Mouse (Mus musculus) hindbrain, postnatal 0 days (tissue): ENCODE results near the gene Aqp7. TPM values are rescaled to one million over a fixed set of nuclear protein-coding genes. Genes with fewer than 3 reads are reported as not detected.
"Not testable (repeated sequence)": the region's sequence is repeated elsewhere in the genome, so short reads cannot be mapped to it uniquely, and the experiment has no call there.

ENCODE experiments used
- ATAC-seq: fragments of 200-750 bp; cut with Nextera tagmentation; 2 replicates; pipeline ENCODE4 v1.8.0; 2017; ENCODE audit warnings: mild to moderate bottlenecking, moderate TSS enrichment, moderate library complexity
- DNase-seq: peaks from one replicate; pipeline ENCODE4 v3.0.0-alpha.2; 2015; ENCODE audit warnings: low spot score
- H3K27ac ChIP-seq: fragments of 300-500 bp; sonication (generic); 2 replicates; pipeline ENCODE4 v1.5.1; 2014; ENCODE audit warnings: mild to moderate bottlenecking
- H3K27me3 ChIP-seq: fragments of 300-500 bp; sonication (generic); 2 replicates; pipeline ENCODE4 v1.6.1; 2014; ENCODE audit warnings: low read length, mixed read lengths; ENCODE audit not compliant: insufficient read depth
- H3K36me3 ChIP-seq: fragments of 300-500 bp; sonication (generic); 2 replicates; pipeline ENCODE4 v1.6.1; 2014; ENCODE audit warnings: low read length, mixed read lengths; ENCODE audit not compliant: insufficient read depth
- H3K4me1 ChIP-seq: fragments of 300-500 bp; sonication (generic); 2 replicates; pipeline ENCODE4 v1.6.1; 2014; ENCODE audit warnings: antibody characterized with exemption, low read length, mixed read lengths; ENCODE audit not compliant: insufficient read depth
- H3K4me2 ChIP-seq: fragments of 300-500 bp; sonication (generic); 2 replicates; pipeline ENCODE4 v1.6.1; 2014; ENCODE audit warnings: low read depth, mild to moderate bottlenecking, low read length, moderate library complexity, mixed read lengths
- H3K4me3 ChIP-seq: fragments of 300-500 bp; sonication (generic); 2 replicates; pipeline ENCODE4 v1.5.1; 2014; ENCODE audit warnings: low read length
- H3K9ac ChIP-seq: fragments of 300-500 bp; sonication (generic); replicated peaks from 2 replicates; pipeline ENCODE4 v1.6.1; 2014; ENCODE audit warnings: mild to moderate bottlenecking, low read length, moderate library complexity, mixed read lengths
- H3K9me3 ChIP-seq: fragments of 300-500 bp; sonication (generic); 2 replicates; pipeline ENCODE4 v1.6.1; 2016; ENCODE audit warnings: low read length, mixed read lengths
- CTCF ChIP-seq: IDR thresholded peaks from 2 replicates; pipeline ENCODE4 v1.5.1; 2016; ENCODE audit warnings: antibody characterized with exemption, control low read depth, low read depth
- WGBS: fragments of 180-500 bp; shearing (Covaris S2); extraction: QIAGEN DNeasy Blood & Tissue Kit; methylation state at CpG from one replicate; pipeline ENCODE4 v1.1.7; 2014; 5-methylcytosine and 5-hydroxymethylcytosine counted together
- polyA plus RNA-seq: library from polyadenylated mRNA; unstranded; fragments of >200 nt; fragmentation: Nextera tagmentation; extraction: Ambion mirVana; gene quantifications from 2 replicates; pipeline ENCODE4 v1.2.1, GENCODE M21; 2015
- total RNA-seq: library from RNA; depleted of rRNA; stranded (reverse); fragments of >200 nt; gene quantifications from 2 replicates; pipeline ENCODE4 v1.2.3, GENCODE M21; 2014

Gene Aqp7
- total and polyA plus RNA-seq, 2 experiments from 2014 or later: 0.06 TPM; not detected in 1

DNA sequence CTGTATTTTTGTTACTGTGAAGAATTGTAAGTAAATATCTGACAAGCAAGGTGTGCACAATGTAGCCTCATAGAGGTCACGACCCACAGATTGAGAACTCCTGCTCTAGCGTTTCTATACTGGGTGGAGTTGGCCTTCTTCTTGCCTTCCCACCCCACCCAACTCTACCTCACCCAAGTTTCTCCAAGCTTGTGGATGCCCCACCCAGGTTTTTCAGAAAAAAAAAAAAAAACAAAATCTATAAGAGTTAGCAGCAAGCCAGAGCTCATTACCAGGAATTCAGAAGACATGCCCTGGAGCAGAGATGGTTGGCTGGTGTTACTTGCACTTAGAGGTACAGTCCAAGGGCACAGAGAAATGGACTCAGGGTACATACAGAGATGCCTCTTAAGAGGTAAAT lies 41.8 kb upstream of the Aqp7 start:
- Histone ChIP-seq H3K4me3 (no peak overlapping the region), H3K9me3 (no peaks in the 10 kb centered on the region), H3K27ac (no peak overlapping the region), H3K36me3 (no peaks in the 10 kb centered on the region), H3K4me1 (no peaks in the 10 kb centered on the region), H3K4me2 (no peak overlapping the region), H3K9ac (no peak overlapping the region), H3K27me3 (no peaks in the 10 kb centered on the region)
- WGBS: 83% methylated on average over 2 of the region's 2 CpGs
- TF ChIP-seq CTCF: no peak
- ATAC-seq (no peak), DNase-seq (no peak)

DNA sequence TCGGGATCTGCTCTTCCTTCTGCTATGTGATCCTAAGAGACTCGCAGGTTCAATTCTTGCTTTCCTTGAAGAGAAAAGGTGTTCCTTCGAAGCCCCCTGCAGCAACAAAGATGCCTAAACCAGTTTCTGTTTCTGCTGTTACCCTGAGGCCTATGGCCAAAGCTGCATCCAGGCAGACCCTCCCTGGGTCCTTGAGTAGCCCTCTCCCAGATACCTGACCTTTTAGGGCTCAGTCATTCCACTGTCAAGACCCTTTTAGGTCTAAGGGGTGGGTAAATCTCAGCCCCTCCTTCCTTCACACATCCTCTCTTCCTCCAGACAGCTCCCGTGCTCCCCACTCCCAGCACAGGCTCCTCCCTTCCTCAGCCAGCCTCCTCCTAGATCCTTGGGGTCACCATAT lies 41.2 kb upstream of the Aqp7 start:
- Histone ChIP-seq H3K4me1 (no peaks in the 10 kb centered on the region), H3K27ac (no peak overlapping the region), H3K9me3 (no peaks in the 10 kb centered on the region), H3K9ac (no peak overlapping the region), H3K4me2 (no peak overlapping the region), H3K4me3 (no peak overlapping the region), H3K36me3 (no peaks in the 10 kb centered on the region), H3K27me3 (no peaks in the 10 kb centered on the region)
- no peak for ATAC-seq
- no peak for DNase-seq
- TF ChIP-seq CTCF: no peak
- WGBS: 91% methylated on average over 4 of the region's 4 CpGs

DNA sequence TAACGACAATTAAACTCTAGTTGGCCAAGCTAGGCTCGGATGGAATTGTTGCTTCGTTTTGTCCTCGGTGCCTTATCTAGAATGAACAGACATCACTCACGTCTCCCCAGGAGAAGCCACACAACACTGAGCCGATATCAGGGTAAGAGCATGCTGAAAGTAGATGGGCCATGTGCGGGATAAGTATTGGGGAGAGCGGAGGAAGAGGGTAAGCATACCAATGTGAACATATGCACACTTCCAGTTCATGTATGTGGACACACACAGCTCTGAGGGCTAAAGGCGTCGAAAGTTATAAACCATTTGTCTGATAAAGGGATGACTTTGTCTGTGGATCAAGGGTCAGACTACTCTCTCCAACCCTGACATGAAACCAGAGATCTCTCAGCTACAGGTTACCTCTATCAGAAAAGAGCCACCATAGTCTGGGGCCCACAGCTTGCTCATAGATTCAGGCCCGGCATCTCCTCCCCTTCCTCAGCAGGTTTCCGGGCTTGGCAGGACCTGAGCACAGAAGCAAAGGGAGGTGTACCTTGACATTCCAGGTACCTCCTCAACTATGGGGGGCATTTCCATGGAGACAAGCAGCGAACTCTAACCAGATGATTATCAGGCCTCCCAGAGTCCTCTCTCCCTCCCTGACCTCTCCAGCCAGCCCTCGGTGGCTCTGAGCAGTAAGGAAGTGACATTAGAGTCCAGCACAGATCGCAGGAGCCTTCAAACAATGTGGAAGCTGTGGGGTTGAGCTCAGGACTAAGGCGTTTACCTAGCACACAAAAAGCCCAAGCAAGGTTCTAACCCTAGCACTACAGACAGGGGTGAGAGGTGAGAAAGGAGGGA lies 39.7 kb upstream of the Aqp7 start:
- 90% methylated on average over 16 of the region's 16 CpGs for WGBS
- H3K4me2 ChIP-seq: no peak overlapping the region
- no peaks in the 10 kb centered on the region for H3K36me3 ChIP-seq
- H3K27ac ChIP-seq: no peak overlapping the region
- no peak overlapping the region for H3K4me3 ChIP-seq
- TF ChIP-seq CTCF: no peak
- H3K27me3 ChIP-seq: no peaks in the 10 kb centered on the region
- ATAC-seq (no peak), DNase-seq (no peak)
- H3K9me3 ChIP-seq: no peaks in the 10 kb centered on the region
- H3K4me1 ChIP-seq: no peaks in the 10 kb centered on the region
- H3K9ac ChIP-seq: no peak overlapping the region

- no peaks in the 10 kb centered on the region for H3K27me3 ChIP-seq
- no peak overlapping the region for H3K4me2 ChIP-seq
- H3K4me3 ChIP-seq: no peak overlapping the region
- no peak overlapping the region for H3K27ac ChIP-seq
- H3K9ac ChIP-seq: no peak overlapping the region
- 81% methylated on average over 9 of the region's 9 CpGs for WGBS
- no peaks in the 10 kb centered on the region for H3K9me3 ChIP-seq
- H3K4me1 ChIP-seq: no peaks in the 10 kb centered on the region
- H3K36me3 ChIP-seq: no peaks in the 10 kb centered on the region
- ATAC-seq (no peak), DNase-seq (no peak)
- no peak for TF ChIP-seq CTCF
Observed at GRCm38 (mm10) chr4:41086947-41087346, 39.0 kb upstream of the Aqp7 start.

DNA sequence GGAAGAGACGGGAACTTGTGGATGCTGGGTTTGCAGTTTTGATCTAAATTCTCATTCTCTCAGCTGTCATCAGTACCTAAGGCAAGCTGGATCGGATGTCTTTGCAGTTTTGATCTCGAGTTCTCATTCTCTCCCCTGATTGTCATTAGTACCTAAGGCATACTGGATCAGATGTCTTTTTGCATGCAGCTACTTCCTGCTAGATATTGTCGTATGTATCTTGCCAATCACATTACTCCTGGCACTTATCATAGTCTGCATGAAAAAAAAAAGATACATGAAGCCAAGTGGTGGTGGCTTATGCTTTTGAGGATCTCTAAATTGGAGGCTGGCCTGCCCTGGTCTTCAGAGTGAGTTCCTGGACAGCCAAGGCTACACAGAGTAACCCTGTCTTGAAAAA lies 36.9 kb upstream of the Aqp7 start:
- Histone ChIP-seq H3K9ac (no peak overlapping the region), H3K4me3 (no peak overlapping the region), H3K4me2 (no peak overlapping the region), H3K27me3 (no peaks in the 10 kb centered on the region), H3K4me1 (no peaks in the 10 kb centered on the region), H3K27ac (no peak overlapping the region), H3K36me3 (no peaks in the 10 kb centered on the region), H3K9me3 (no peaks in the 10 kb centered on the region)
- no peak for ATAC-seq
- WGBS: 76% methylated on average over 4 of the region's 4 CpGs
- DNase-seq: no peak
- TF ChIP-seq CTCF: no peak

DNA sequence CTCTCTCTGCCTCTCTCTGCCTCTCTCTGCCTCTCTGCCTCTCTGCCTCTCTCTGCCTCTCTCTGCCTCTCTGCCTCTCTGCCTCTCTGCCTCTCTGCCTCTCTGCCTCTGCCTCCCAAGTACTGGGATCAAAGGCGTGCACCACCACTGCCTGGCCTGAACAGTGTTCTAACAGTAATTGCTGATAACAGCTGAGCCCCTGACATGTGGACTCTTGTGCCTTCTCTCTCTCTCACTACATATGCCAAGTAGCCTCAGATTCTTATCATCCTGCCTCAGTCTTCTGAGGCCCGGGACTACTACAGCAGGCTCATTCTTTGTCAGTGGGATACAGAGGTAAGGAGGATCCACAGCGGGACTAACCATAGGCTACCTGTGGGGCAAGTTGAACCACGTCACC lies 34.9 kb upstream of the Aqp7 start:
- not testable (repeated sequence) for H3K27me3 ChIP-seq, H3K4me3 ChIP-seq, DNase-seq, H3K9ac ChIP-seq, H3K36me3 ChIP-seq, H3K4me2 ChIP-seq, H3K9me3 ChIP-seq, H3K27ac ChIP-seq, ATAC-seq, H3K4me1 ChIP-seq
- WGBS: 68% methylated on average over 4 of the region's 4 CpGs

GRCm38 (mm10) chr4:41081733-41082132 lies 33.8 kb upstream of the Aqp7 start:
- TF ChIP-seq CTCF: no peak
- H3K4me1 ChIP-seq: no peaks in the 10 kb centered on the region
- H3K27ac ChIP-seq: no peak overlapping the region
- ATAC-seq (no peak), DNase-seq (no peak)
- H3K4me2 ChIP-seq: no peak overlapping the region
- H3K4me3 ChIP-seq: no peak overlapping the region
- H3K27me3 ChIP-seq: no peaks in the 10 kb centered on the region
- WGBS: 74% methylated on average over 5 of the region's 5 CpGs
- no peaks in the 10 kb centered on the region for H3K9me3 ChIP-seq
- H3K36me3 ChIP-seq: no peaks in the 10 kb centered on the region
- H3K9ac ChIP-seq: no peak overlapping the region
